Mouse (Mus musculus): ENCODE measurements at regions not wholly inside any gene's neighbourhood (a gene's known extent, or its start where the extent isn't known, plus 50 kb on each side); places are given as distances from the start of the nearest gene placed in this dataset.
A peak's percentile ranks its signal among the peaks of the same experiment; 100 is the strongest.
"Not testable (repeated sequence)": the region's sequence is repeated elsewhere in the genome, so short reads cannot be mapped to it uniquely, and the experiment has no call there.

DNA sequence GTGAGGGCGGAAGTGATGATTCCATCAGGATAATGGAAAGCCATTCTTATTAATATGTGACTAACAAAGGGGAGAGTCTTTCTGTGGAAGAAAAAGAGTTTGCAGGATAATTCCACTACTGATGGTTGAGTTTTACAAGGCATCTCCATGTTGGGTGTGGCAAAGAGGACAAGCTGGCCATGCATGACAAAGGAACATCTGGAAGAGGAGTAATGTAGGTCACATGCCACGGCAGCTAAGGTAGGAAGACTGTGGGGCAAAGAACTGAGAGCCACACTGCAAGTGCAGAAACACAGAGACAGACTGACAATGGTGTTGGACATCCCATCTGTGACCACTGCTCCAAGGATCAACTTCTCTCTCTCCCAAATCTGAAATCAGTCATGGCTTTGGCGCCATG, 196.4 kb upstream of the Gdi2 start:
- Histone ChIP-seq H3K9me3 (replicated peaks) (peaks cover 36% of the 10 kb centered on the region), H3K9ac (no peak overlapping the region), H3K27me3 (no peaks in the 10 kb centered on the region), H3K27ac (no peak overlapping the region), H3K4me3 (no peak overlapping the region), H3K4me1 (no peaks in the 10 kb centered on the region), H3K4me2 (replicated peaks) (no peak overlapping the region), H3K36me3 (no peaks in the 10 kb centered on the region)
- 77% methylated on average over 3 of the region's 3 CpGs for WGBS
- no peak for ATAC-seq (ENCODE audit: low FRiP score)

DNA sequence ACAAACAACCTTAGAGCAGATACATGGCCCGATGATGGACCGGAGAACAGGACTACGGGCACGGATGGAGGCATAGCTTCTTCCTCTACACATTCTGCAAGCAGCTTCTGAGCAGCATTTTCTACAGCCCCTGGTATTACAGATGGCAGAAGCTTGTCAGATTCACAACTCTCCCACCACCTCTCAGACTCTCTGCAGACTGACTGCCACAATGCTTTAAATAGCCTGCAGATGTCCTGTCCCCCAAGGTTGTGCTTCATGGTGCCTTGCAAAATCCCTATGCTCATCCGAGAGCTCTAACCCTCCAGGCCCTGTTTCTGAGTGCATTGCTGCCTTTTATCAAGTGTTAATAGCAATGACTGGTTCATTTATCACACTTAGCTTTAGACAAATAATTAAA, 194.3 kb upstream of the Gdi2 start:
- H3K4me3 ChIP-seq: no peak overlapping the region
- peaks cover 29% of the 10 kb centered on the region for H3K9me3 ChIP-seq (replicated peaks)
- no peak overlapping the region for H3K9ac ChIP-seq
- H3K36me3 ChIP-seq: no peaks in the 10 kb centered on the region
- no peak overlapping the region for H3K27ac ChIP-seq
- ATAC-seq (ENCODE audit: low FRiP score): no peak
- no peak overlapping the region for H3K4me2 ChIP-seq (replicated peaks)
- H3K27me3 ChIP-seq: no peaks in the 10 kb centered on the region
- H3K4me1 ChIP-seq: no peaks in the 10 kb centered on the region
- 89% methylated on average over 5 of the region's 5 CpGs for WGBS

DNA sequence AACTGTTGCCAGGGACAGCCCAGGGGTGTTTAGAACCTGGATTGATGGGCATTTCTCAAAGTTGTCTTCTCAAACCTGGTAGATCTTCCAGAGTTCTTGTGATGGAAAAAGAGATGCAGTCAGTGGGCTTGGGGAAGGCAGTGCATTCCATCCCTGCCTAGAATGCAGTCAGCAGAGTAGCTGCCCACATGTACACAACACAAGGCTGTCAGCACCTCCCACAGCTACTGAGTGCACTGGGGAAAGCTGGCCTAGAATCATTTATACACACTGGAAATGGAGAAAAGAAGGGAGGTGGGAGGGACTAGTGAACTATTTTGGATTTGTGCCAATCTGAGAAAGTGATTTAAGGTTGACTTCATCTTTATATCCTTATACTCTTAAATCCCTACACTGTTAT, 183.0 kb upstream of the Gdi2 start:
- H3K4me2 ChIP-seq (replicated peaks); ATAC-seq (ENCODE audit: low FRiP score); H3K27ac ChIP-seq; H3K9me3 ChIP-seq (replicated peaks); H3K9ac ChIP-seq; H3K36me3 ChIP-seq; H3K4me3 ChIP-seq: not testable (repeated sequence)
- Histone ChIP-seq H3K27me3 (peaks cover 31% of the 10 kb centered on the region), H3K4me1 (peaks cover 17% of the 10 kb centered on the region)

DNA sequence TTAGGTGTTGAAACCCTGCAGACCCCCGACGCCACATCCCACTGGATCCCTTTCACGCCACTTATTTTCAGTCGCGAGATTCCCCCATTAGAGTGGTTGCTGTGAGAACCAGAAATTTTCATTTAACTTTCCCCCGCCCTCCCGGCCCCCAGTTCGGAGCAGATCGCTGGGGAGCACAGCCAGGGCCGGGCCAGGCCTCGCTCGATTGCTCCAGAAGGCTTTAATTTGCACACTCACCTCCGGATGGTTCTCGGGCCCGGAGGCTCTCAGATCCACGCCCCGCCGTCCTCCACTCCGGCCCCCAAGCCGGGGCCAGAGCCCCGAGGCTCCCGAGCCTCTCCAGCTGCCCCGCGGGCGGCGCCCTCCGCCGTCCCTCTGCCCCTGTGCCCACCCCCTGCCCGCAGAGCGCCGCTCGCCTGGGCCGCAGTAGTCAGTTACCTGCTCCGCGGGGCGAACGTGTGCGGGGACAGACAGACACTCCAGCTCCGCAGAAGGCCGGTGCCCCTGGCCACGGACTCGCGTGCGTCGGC, 179.7 kb upstream of the Gdi2 start:
- Histone ChIP-seq H3K9me3 (replicated peaks) (no peaks in the 10 kb centered on the region; the same call in 1 of the 2 replicates), H3K27ac (no peak overlapping the region), H3K4me3 (peak overlapping the region; percentile 48), H3K9ac (no peak overlapping the region), H3K4me2 (replicated peaks) (peak overlapping the region; percentile 93), H3K4me1 (peaks cover 28% of the 10 kb centered on the region), H3K36me3 (no peaks in the 10 kb centered on the region), H3K27me3 (peaks cover 55% of the 10 kb centered on the region)
- 2% methylated on average over 43 of the region's 45 CpGs for WGBS
- 0 out of 2 replicates have a peak, but pooled peaks have one; percentile 9 for ATAC-seq (ENCODE audit: low FRiP score)

DNA sequence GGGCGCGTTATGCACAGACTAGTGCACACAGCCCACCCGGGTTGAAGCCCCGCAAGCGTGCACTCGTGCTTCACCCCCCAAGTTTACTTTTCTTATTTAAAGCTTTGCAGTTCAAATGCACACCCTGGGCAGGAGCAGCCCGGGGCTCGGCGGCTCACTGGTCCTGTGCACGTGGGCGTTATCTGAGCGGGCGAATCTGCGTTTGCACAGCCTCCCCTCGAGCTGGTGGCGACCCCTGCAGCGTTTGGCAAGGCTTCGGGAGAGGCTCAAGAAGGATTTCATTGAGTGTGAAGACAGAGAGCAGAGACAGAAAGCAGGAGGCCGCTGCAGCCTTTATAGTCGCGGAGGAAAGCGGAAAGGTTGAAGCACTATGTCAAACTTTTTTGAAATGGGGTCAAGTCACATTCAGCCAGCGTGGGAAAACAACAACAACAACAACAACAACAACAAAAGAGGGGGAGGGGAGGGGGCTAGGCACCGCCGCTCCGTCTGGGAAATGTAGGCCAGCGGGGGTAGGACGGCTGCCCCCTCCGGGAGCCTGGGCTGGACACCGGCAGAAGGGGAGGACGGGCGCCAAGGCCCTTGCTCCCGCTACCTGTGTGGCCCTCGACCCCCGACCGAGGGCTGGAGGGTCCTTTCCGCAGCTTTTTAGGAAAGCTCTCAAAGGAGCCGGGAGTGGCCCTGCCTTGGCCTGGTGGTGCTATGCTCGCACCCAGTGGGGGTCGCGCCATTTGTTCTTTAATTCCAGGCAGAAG, 178.7 kb upstream of the Gdi2 start:
- H3K4me2 ChIP-seq (replicated peaks): peak overlapping the region; percentile 93
- no peak overlapping the region for H3K27ac ChIP-seq
- peaks cover 55% of the 10 kb centered on the region for H3K27me3 ChIP-seq
- H3K4me3 ChIP-seq: peak overlapping the region; percentile 48
- under 1% methylated on average over 41 of the region's 41 CpGs for WGBS
- H3K9ac ChIP-seq: no peak overlapping the region
- ATAC-seq (ENCODE audit: low FRiP score): peak; percentile 24; the same call in 1 of the 2 replicates
- H3K9me3 ChIP-seq (replicated peaks): no peaks in the 10 kb centered on the region; the same call in 1 of the 2 replicates
- peaks cover 28% of the 10 kb centered on the region for H3K4me1 ChIP-seq
- H3K36me3 ChIP-seq: no peaks in the 10 kb centered on the region

DNA sequence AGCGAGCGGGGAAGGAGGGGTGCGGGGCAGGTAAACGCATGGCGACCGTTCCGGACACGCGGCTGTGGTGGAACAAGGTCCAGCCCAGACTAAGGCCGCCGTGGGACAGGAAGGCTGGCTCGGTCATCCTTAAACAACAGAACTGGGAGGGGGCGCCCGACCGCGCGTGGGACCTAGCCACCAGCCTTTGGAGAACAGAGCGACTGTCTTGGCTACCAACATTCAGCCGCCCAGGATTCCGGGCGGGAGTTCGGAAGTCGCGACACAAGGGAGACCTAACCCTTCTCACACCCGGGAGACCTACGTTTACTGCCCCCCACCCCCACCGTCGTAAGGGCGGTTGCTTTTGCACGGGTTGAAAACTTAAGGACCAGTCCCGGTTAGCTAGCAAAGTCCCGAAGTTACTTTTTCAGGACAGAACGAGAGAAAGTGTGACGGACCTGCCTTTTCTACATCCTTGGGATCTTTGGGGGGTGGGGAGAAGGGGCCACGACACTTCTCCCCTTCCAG, 178.1 kb upstream of the Gdi2 start:
- H3K4me1 ChIP-seq: peaks cover 28% of the 10 kb centered on the region
- ATAC-seq (ENCODE audit: low FRiP score): peak; percentile 39
- H3K27ac ChIP-seq; H3K9ac ChIP-seq; H3K9me3 ChIP-seq (replicated peaks); H3K36me3 ChIP-seq: not testable (repeated sequence)
- peaks cover 55% of the 10 kb centered on the region for H3K27me3 ChIP-seq
- H3K4me3 ChIP-seq: peak overlapping the region; percentile 48
- peak overlapping the region; percentile 93 for H3K4me2 ChIP-seq (replicated peaks)
- WGBS: under 1% methylated on average over 35 of the region's 35 CpGs

DNA sequence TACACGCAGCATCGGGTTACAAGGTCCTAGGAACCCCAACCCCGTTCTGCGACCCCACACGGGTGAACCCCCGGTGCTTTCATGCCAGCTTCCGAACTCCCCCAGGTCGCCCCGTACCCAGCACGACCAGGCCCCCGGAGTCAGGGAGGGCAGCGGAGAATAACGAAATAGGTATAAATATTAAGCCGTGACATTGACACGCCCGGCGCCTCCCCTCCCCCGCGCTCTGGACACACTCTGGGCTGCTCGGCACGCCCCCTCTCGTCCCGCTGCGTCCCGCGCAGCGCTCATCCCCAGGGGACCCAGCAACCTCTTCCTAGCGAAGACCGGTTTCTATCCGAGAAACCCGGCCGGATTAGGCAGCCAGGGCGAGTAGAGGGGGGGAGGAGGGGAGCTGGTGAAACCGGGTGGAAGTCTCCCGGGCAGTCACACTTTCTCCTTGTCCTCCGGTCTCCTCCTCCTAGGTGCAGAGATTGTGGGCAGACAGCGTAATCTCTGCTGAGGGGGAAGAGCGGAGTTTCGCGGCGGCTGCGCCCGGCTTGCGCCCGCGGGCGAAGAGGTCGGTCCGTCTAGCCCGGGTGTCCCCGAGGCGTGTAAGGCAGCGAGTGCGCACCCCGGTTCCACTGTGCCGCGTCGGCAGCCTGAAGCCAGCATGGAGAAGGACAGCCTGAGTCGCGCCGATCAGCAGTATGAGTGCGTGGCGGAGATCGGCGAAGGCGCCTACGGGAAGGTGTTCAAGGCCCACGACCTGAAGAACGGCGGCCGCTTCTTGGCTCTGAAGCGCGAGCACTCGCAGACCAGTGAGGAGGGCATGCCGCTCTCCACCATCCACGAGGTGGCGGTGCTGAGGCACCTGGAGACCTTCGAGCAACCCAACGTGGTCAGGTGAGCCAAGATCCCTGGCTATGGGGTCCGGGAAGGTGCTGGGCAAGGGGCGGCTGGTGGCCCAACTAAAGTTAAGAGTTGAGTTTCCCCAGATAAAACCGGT, 177.1 kb upstream of the Gdi2 start:
- ATAC-seq (ENCODE audit: low FRiP score): peak; percentile 74
- H3K9me3 ChIP-seq (replicated peaks): no peaks in the 10 kb centered on the region; the same call in 1 of the 2 replicates
- peaks cover 28% of the 10 kb centered on the region for H3K4me1 ChIP-seq
- H3K36me3 ChIP-seq: no peaks in the 10 kb centered on the region
- H3K9ac ChIP-seq: peak overlapping the region; percentile 39; the same call in 1 of the 2 replicates
- 1% methylated on average over 82 of the region's 82 CpGs for WGBS
- H3K4me3 ChIP-seq: peak overlapping the region; percentile 48
- H3K27me3 ChIP-seq: peaks cover 50% of the 10 kb centered on the region
- peak overlapping the region; percentile 93 for H3K4me2 ChIP-seq (replicated peaks)
- no peak overlapping the region for H3K27ac ChIP-seq

DNA sequence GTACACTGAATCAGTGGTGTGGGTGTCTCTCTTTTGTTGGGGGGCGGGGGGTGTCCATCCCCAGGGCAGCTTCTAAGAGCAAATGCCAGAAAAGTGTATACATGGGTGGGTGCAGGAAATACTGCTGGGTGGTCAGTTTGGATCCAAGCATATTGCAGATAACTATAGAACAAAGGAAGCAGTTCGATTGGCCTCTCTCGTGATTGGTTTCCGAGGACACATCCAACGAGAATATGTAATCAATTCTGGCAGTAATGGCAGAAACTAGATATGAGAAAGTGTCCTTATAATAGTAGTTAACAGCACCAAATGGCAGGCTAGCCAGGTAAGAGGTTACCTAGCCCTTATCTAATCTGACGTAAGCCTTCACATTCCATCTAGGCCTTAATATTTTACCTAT, 165.2 kb upstream of the Gdi2 start:
- Histone ChIP-seq H3K9ac (no peak overlapping the region), H3K4me1 (no peaks in the 10 kb centered on the region), H3K27me3 (no peaks in the 10 kb centered on the region), H3K9me3 (replicated peaks) (peaks cover 4% of the 10 kb centered on the region; the same call in 1 of the 2 replicates), H3K27ac (no peak overlapping the region), H3K36me3 (no peaks in the 10 kb centered on the region), H3K4me3 (no peak overlapping the region), H3K4me2 (replicated peaks) (no peak overlapping the region)
- WGBS: 68% methylated on average over 6 of the region's 6 CpGs
- ATAC-seq (ENCODE audit: low FRiP score): no peak

DNA sequence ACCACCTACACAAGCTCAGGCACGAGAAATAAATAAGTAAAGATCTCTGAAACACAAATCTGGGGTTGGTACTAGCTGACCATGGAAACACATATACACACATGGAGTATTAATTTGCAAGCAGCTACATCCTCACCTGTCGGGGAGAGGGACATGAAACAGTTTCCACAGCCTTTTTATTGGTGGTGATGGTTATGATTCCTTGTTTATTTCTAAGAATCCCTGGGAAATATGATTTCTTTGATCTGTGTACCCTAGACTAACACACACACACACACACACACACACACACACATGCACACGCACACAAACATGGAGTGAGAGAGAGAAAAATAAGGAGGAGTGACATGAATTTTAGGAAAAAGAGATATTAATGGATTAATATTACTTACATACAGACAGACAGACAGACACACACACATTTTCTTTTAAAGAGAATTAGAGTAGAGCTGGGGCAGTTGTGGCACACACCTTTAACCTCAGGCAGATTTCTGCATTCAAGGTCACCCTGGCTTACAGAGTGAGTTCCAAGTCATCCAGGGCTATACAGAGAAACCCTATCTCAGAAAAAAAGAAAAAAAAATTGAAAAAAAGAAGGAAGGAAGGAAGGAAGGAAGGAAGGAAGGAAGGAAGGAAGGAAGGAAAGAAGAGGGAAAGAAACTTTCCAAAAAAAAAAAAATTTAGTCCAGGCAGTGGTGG, 164.2 kb upstream of the Gdi2 start:
- H3K27me3 ChIP-seq; H3K9me3 ChIP-seq (replicated peaks); H3K9ac ChIP-seq; H3K36me3 ChIP-seq; H3K4me2 ChIP-seq (replicated peaks); H3K4me3 ChIP-seq; ATAC-seq (ENCODE audit: low FRiP score); H3K27ac ChIP-seq; H3K4me1 ChIP-seq: not testable (repeated sequence)
- WGBS: 44% methylated on average over 3 of the region's 3 CpGs

DNA sequence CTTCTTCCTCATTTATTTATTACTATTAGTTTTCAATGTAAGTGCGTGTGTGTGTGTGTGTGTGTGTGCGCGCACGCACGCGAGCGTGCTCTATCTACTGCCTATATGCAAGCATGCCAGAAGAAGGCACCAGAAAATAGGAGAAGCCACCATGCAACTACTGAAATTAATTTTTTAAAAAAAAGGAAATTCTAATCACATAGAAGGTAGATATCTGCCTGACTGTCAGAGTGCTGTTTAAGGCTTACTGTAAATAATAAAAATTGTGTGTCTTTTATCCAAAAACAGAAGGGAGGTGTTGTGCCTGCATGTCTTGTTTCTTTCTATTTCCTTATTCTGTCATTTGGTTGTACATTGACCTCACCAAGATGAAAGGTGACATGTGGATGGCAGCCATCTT, 163.1 kb upstream of the Gdi2 start:
- Histone ChIP-seq H3K27me3 (no peaks in the 10 kb centered on the region), H3K4me3 (no peak overlapping the region), H3K9me3 (replicated peaks) (peaks cover 6% of the 10 kb centered on the region; the same call in 1 of the 2 replicates), H3K36me3 (no peaks in the 10 kb centered on the region), H3K4me2 (replicated peaks) (no peak overlapping the region), H3K9ac (no peak overlapping the region), H3K4me1 (no peaks in the 10 kb centered on the region), H3K27ac (no peak overlapping the region)
- no peak for ATAC-seq (ENCODE audit: low FRiP score)
- 98% methylated on average over 7 of the region's 7 CpGs for WGBS

DNA sequence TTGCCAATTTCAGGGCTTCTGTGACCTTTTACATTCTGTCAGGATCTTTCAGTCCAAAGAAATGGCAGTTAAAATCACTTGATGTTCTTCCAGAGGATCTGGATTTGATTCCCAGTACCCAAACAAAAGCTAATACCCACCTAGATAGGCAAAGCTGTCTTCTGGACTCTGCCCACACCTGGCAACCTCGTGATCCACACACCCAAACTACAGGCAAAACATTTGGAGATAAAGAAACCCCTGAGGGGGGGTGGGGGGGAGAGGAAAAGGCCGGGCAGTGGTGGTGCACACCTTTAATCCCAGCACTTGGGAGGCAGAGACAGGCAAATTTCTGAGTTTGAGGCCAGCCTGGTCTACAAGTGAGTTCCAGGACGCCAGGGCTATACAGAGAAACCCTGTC, 160.1 kb upstream of the Gdi2 start:
- not testable (repeated sequence) for H3K4me2 ChIP-seq (replicated peaks); H3K27me3 ChIP-seq; H3K4me3 ChIP-seq; H3K27ac ChIP-seq; H3K9me3 ChIP-seq (replicated peaks); ATAC-seq (ENCODE audit: low FRiP score); H3K4me1 ChIP-seq; H3K36me3 ChIP-seq; H3K9ac ChIP-seq
- whole genome bisulfite sequencing: 67% methylated on average over 3 of the region's 3 CpGs

DNA sequence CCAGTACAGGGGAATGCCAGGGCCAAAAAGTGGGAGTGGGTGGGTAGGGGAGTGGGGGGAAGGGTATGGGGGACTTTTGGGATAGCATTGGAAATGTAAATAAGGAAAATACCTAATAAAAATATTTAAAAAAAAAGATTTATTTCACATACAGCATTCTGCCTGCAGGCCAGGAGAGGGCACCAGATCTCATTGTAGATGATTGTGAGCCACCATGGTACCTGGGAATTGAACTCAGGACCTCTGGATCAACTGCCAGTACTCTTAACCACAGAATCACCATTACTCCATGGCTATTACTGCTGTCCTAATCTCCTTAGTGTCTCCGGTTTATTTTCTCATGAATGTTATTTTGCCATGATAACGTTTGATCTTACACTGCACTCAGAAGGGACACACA, 132.1 kb upstream of the Gdi2 start:
- H3K27ac ChIP-seq; H3K4me1 ChIP-seq; ATAC-seq (ENCODE audit: low FRiP score); H3K9ac ChIP-seq; H3K9me3 ChIP-seq (replicated peaks); H3K27me3 ChIP-seq; H3K4me2 ChIP-seq (replicated peaks); H3K4me3 ChIP-seq; H3K36me3 ChIP-seq: not testable (repeated sequence)
- WGBS: 87% methylated on average over 2 of the region's 2 CpGs

All from hindbrain, embryonic 12.5 days (tissue).